Comparison of ENCODE assay signal across 11 mouse cellular contexts in the genomic region with DNA sequence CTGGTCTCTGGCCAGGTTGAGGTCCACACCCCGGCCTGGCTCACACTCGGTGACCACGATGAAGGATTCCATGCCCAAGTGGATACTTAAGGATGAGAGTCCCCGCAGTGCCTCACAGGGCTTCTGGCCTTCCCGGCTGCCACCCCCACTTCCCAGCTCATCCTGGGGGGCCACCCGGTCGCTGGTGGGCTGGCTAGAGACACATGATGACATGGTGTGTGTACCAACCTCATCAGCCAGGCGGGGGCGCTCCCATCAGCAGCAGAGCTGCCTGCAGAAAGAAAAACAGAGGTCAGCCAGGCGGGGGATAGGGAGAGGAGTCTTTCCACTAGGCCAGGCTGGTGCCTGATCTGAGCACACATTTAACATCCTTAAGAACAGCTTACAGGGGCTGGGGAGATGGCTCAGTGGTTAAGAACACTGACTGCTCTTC. TPM values are rescaled to one million over a fixed set of nuclear protein-coding genes. Genes with fewer than 3 reads are reported as not detected.
A peak's percentile ranks its signal among the peaks of the same experiment; 100 is the strongest.
DNase-seq lines count a peak whose midpoint lies in the region; ATAC-seq lines count a peak whose summit lies in the region.
"Had no signal": no experiment of that assay in that cellular context is flagged by ENCODE, and none has a peak within 500 bp of the region (broad histone marks: within the 10 kb centered on the region; RNA-seq: fewer than 3 reads in every experiment).

No protein-coding gene starts in this region.

- peak; percentile 66 for DNase-seq in gastrocnemius, postnatal 10 days
- DNase-seq in gastrocnemius, adult 8-10 months (ENCODE audit: low spot score in 2 of 2), result no peak
- peak; percentile 67 for DNase-seq in urinary bladder, postnatal 14 days (ENCODE audit: low spot score)
- no peak for DNase-seq in urinary bladder, postnatal 10 days (ENCODE audit: low spot score)
- peak; percentile 77 for DNase-seq in lung, postnatal 10 days
- no peak for DNase-seq in frontal cortex, adult 2 months (ENCODE audit: extremely low spot score in 1 of 2, low spot score in 1 of 2)
- no peak for DNase-seq in Muller cell, postnatal 12 days (ENCODE audit: inconsistent ontology term)

- peak overlapping the region; percentile 36; the same call in 1 of the 2 replicates for H3K4me2 ChIP-seq in heart, embryonic 16.5 days (ENCODE audit: low read depth, low read length)
- H3K4me2 ChIP-seq: midbrain, embryonic 12.5 days; stomach, embryonic 15.5 days had no signal

- WGBS in heart, embryonic 16.5 days, result 38% methylated on average over 10 of the region's 10 CpGs

- H3K9ac ChIP-seq in heart, embryonic 16.5 days (ENCODE audit: low read length), result peak overlapping the region; percentile 63; the same call in 1 of the 2 replicates
- H3K9ac ChIP-seq: midbrain, embryonic 12.5 days; stomach, embryonic 15.5 days had no signal

- H3K4me3 ChIP-seq in heart, embryonic 16.5 days (ENCODE audit: low read length), result no peak overlapping the region
- H3K4me3 ChIP-seq: midbrain, embryonic 12.5 days; stomach, embryonic 15.5 days had no signal

- H3K4me1 ChIP-seq in heart, embryonic 16.5 days (ENCODE audit: control insufficient read depth, insufficient read depth, low read length), result peaks cover 17% of the 10 kb centered on the region
- H3K4me1 ChIP-seq: midbrain, embryonic 12.5 days had no signal

- H3K27ac ChIP-seq in heart, embryonic 16.5 days (ENCODE audit: low read length), result no peak overlapping the region; the same call in 1 of the 2 replicates
- H3K27ac ChIP-seq: midbrain, embryonic 12.5 days; stomach, embryonic 15.5 days had no signal

- no peaks in the 10 kb centered on the region for H3K9me3 ChIP-seq in heart, embryonic 16.5 days (replicated peaks; ENCODE audit: control insufficient read depth, low read length)
- H3K9me3 ChIP-seq: midbrain, embryonic 12.5 days; stomach, embryonic 15.5 days had no signal

- ATAC-seq in heart, embryonic 16.5 days (replicated peaks; ENCODE audit: extremely low read depth, insufficient read depth, low FRiP score), result no peak
- ATAC-seq: Patski had no signal

- no peaks in the 10 kb centered on the region for H3K27me3 ChIP-seq in heart, embryonic 16.5 days (ENCODE audit: control insufficient read depth, insufficient read depth, low read length)
- H3K27me3 ChIP-seq: midbrain, embryonic 12.5 days; Patski; stomach, embryonic 15.5 days had no signal

- no peaks in the 10 kb centered on the region for H3K36me3 ChIP-seq in heart, embryonic 16.5 days (ENCODE audit: control insufficient read depth, insufficient read depth)

RNA-seq across cellular contexts. Expression of a gene that starts 15.2 kb away (rescaled TPM):
- total RNA-seq in gastrocnemius, postnatal 10 days (2021), result 10 to 100 TPM in 1 of 2 experiments, 1 to 10 TPM in 1; 9.7 to 15.6 TPM
- 1 to 10 TPM; 2.0 to 3.4 (median 3.1) TPM for total RNA-seq in gastrocnemius, adult 8-10 months (2022)
- 12.6 and 13.8 TPM in 2 replicates for polyA plus RNA-seq in heart, embryonic 16.5 days (2015; fragmentation: Nextera tagmentation; extraction: Ambion mirVana)
- 193 and 204 TPM in 2 replicates for polyA plus RNA-seq in frontal cortex, adult 2 months (2012; rRNA removed)

RNA-seq across cellular contexts. Expression of a gene that starts 56.7 kb away (rescaled TPM):
- 1 to 10 TPM; 6.2 to 9.6 TPM for total RNA-seq in gastrocnemius, postnatal 10 days (2021)
- 1 to 10 TPM; 2.0 to 3.5 (median 2.9) TPM for total RNA-seq in gastrocnemius, adult 8-10 months (2022)
- polyA plus RNA-seq in heart, embryonic 16.5 days (2015; fragmentation: Nextera tagmentation; extraction: Ambion mirVana), result 21.2 and 21.7 TPM in 2 replicates
- 21.3 and 21.5 TPM in 2 replicates for polyA plus RNA-seq in frontal cortex, adult 2 months (2012; rRNA removed)

RNA-seq across cellular contexts. Expression of a gene that starts 57.1 kb away (rescaled TPM):
- total RNA-seq in gastrocnemius, postnatal 10 days (2021), result 100 to 1,000 TPM; 160 to 179 TPM
- total RNA-seq in gastrocnemius, adult 8-10 months (2022), result 100 to 1,000 TPM; 504 to 612 (median 591) TPM
- 327 and 339 TPM in 2 replicates for polyA plus RNA-seq in heart, embryonic 16.5 days (2015; fragmentation: Nextera tagmentation; extraction: Ambion mirVana)
- 399 and 447 TPM in 2 replicates for polyA plus RNA-seq in frontal cortex, adult 2 months (2012; rRNA removed)

Comparison
In these comparisons a context has a peak if more than half of its experiments do, and no peak if none do; other contexts are left out.
1. DNase-seq: peak in gastrocnemius, postnatal 10 days (single experiment), urinary bladder, postnatal 14 days (single experiment) and lung, postnatal 10 days (single experiment); none in gastrocnemius, adult 8-10 months (0 of 2), urinary bladder, postnatal 10 days (single experiment), frontal cortex, adult 2 months (0 of 2) and Muller cell, postnatal 12 days (single experiment).